Mouse (Mus musculus) embryonic fibroblast, embryonic 13.5 days (primary cell): ENCODE data around the gene Gm28048.

Experiments
- CTCF ChIP-seq: IDR thresholded peaks from 2 replicates; pipeline ENCODE4 v1.5.1; 2011; ENCODE audit warnings: mild to moderate bottlenecking, control low read depth, low read length, moderate library complexity, borderline replicate concordance; ENCODE audit not compliant: insufficient read depth
- POLR2A ChIP-seq: IDR thresholded peaks from 2 replicates; pipeline ENCODE4 v1.6.1; 2011; ENCODE audit warnings: low read depth, mild to moderate bottlenecking, control low read depth, low read length, moderate library complexity

DNA sequence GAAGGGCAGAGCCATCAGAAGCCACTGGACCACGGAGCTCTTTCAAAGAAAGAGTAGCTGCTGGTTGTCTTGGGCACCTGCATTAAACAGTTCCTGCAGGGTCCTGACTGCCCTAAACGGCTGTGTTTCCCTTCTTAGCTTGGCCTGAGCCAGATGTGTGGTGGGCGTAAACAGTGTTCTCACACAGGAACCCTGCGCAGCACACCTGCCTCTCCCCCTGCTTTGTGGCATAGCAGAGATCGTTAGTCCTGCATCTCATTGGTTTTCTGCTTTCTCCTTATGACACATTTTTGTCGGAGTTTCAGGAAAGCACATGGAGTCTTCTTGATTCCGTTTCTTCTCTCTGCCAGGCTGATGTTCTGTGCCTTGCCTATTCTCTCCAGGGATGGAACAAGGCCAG lies 166.0 kb downstream of the Gm28048 start:
- TF ChIP-seq CTCF (no peak), POLR2A (no peak)
